Mouse (Mus musculus): ENCODE measurements around the gene Zfp827. TPM values are rescaled to one million over a fixed set of nuclear protein-coding genes. Genes with fewer than 3 reads are reported as not detected.

The Zfp827 gene
- total and polyA plus RNA-seq, 2 experiments from 2014 or later: 6.1 to 23.3 TPM

DNA sequence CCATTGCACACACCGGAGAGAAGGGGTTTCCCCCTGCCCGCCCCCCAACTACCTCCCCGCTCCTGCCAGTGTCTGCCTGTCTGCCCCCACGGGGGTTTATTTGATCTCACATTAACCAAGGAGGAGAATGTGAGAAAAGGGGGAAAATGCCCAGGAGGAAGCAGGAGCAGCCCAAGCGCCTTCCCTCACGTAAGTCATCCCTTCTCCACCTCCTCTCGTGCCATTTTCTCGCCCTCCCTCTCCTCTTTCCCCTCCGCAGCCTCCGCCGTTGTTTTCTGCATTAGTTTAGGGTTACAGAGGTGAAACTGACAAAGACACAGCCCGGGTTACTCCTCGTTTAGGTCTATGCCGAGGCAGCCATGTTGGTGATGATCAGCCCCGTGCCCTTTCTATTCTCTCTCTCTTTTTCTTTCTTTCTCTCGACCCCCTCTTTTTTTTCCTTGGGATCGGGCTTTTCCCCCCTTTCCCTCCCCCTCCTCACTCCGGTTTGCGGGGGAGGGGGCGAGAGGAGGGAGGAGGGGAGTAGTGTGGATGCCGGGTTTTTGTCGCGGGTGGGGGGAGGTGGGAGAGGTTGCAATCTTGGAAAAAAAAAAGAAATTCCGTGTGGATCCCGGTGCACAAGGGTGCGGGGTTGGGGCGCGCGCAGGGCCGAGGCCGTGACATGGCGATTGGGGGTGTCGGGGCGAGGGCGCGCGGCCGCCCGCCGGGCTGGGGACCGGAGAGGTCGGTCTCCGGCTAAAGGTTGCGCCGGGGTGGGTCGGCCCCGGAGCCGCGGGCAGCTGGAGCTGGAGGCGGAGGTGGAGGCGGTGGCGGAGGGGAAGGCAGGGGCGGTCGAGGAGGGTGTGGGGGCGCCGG, 531 bp downstream of the Zfp827 start:
- DNase-seq (peak; percentile 70), ATAC-seq (peak; percentile 10; the same call in 1 of the 2 replicates)
- Histone ChIP-seq H3K4me3 (ENCODE audit: low read depth, low read length) (peak overlapping the region; percentile 64), H3K9me3 (ENCODE audit: low read length) (no peaks in the 10 kb centered on the region), H3K9ac (peak overlapping the region; percentile 88), H3K27ac (ENCODE audit: low read depth, low read length) (peak overlapping the region; percentile 93), H3K27me3 (ENCODE audit: insufficient read depth, low read length) (no peaks in the 10 kb centered on the region), H3K4me1 (ENCODE audit: insufficient read depth) (no peaks in the 10 kb centered on the region), H3K36me3 (ENCODE audit: insufficient read depth) (no peaks in the 10 kb centered on the region), H3K4me2 (ENCODE audit: low read depth) (peak overlapping the region; percentile 76)
- 0 out of 2 replicates have a peak, but pooled peaks have one; percentile 1 for TF ChIP-seq CTCF (IDR thresholded peaks at IDR 0.05; ENCODE audit: low read depth)
- WGBS: 4% methylated on average over 45 of the region's 56 CpGs

GRCm38 (mm10) chr8:79029396-79030325, 1.4 kb downstream of the Zfp827 start:
- WGBS: 2% methylated on average over 80 of the region's 99 CpGs
- Histone ChIP-seq H3K4me3 (ENCODE audit: low read depth, low read length) (peak overlapping the region; percentile 64), H3K36me3 (ENCODE audit: insufficient read depth) (no peaks in the 10 kb centered on the region), H3K27me3 (ENCODE audit: insufficient read depth, low read length) (no peaks in the 10 kb centered on the region), H3K9ac (peak overlapping the region; percentile 88), H3K4me1 (ENCODE audit: insufficient read depth) (no peaks in the 10 kb centered on the region), H3K27ac (ENCODE audit: low read depth, low read length) (peak overlapping the region; percentile 93), H3K4me2 (ENCODE audit: low read depth) (peak overlapping the region; percentile 76), H3K9me3 (ENCODE audit: low read length) (no peaks in the 10 kb centered on the region)
- peak; percentile 76 for DNase-seq
- no peak for TF ChIP-seq CTCF (IDR thresholded peaks at IDR 0.05; ENCODE audit: low read depth)
- ATAC-seq: peak; percentile 74

DNA sequence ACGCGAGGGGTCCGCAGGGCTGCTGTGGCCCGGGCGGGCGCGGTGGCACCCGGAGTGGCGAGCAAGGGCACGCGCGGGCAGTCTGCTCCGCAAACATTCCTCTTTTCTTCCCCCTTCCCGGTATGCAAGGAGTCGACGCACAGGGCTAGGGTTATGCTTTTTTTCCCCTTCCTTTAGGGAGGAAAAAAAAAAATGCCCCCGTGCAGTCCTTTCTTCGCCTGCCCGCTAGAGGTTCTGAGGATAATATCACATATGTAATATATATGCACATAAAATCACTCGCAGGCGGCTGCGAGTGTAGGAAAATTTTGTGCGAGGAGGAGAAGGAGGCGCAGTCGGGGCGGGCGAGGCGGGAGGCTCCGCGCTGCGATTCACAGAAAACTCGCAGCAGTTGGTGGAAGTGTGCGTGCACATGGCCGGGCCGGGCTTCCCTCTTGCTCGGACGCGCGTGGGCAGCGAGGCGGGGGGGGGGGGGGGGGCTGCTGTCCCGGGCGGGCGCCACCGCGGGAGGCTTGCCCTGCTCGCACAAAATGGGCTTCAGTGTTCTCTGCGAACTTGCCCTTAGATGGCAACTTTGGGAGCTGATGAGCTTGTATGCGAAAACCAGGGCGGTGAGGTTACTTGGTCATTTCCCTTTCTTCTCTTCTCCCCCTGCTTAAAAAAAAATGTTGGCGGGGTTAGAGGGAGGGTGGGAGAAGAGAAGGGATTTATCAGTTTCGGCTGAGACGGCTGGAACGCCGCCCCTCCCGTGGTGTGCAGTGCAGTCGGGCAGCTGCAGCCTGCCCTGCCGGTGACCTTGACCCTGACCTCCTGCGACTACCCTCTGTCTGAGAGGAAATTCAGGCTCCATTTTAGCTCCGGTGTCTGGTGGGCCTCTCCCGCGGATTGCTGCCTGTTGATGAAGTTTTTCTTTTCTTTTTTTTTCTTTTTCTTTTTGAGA, 2.4 kb downstream of the Zfp827 start:
- peak overlapping the region; percentile 93 for H3K27ac ChIP-seq (ENCODE audit: low read depth, low read length)
- no peaks in the 10 kb centered on the region for H3K36me3 ChIP-seq (ENCODE audit: insufficient read depth)
- under 1% methylated on average over 55 of the region's 62 CpGs for WGBS
- H3K4me3 ChIP-seq (ENCODE audit: low read depth, low read length): peak overlapping the region; percentile 64
- peak; percentile 11 for ATAC-seq
- peak overlapping the region; percentile 76 for H3K4me2 ChIP-seq (ENCODE audit: low read depth)
- peak overlapping the region; percentile 88 for H3K9ac ChIP-seq
- DNase-seq: peak; percentile 69
- H3K27me3 ChIP-seq (ENCODE audit: insufficient read depth, low read length): no peaks in the 10 kb centered on the region
- TF ChIP-seq CTCF (IDR thresholded peaks at IDR 0.05; ENCODE audit: low read depth): peak; percentile 3; the same call in 1 of the 2 replicates
- no peaks in the 10 kb centered on the region for H3K4me1 ChIP-seq (ENCODE audit: insufficient read depth)
- no peaks in the 10 kb centered on the region for H3K9me3 ChIP-seq (ENCODE audit: low read length)

GRCm38 (mm10) chr8:79037532-79037931, 9.3 kb downstream of the Zfp827 start:
- no peaks in the 10 kb centered on the region for H3K9me3 ChIP-seq (ENCODE audit: low read length)
- 90% methylated on average over 7 of the region's 7 CpGs for WGBS
- ATAC-seq: no peak

DNA sequence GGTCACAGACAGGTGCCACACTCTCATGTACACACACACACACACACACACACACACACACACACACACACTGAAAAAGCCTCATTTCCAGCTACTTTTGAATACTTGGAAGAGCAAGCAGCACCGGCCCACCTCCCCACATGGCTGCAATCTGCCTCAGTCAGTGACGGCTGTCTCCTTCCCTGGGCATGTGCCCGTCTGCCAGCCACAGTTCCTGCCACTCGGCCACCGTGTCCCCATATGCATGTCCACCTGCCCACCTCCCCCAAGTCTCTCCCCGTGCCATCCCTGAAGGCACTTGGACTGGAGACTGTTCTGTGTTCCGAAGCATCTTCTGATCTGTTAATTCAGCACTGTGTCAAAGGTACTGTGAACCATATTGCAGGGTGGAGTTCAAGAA, 9.8 kb downstream of the Zfp827 start:
- no peaks in the 10 kb centered on the region for H3K9me3 ChIP-seq (ENCODE audit: low read length)
- 65% methylated on average over 7 of the region's 7 CpGs for WGBS
- no peak overlapping the region for H3K27ac ChIP-seq (ENCODE audit: low read depth, low read length)
- no peaks in the 10 kb centered on the region for H3K27me3 ChIP-seq (ENCODE audit: insufficient read depth, low read length)
- H3K4me1 ChIP-seq (ENCODE audit: insufficient read depth): no peaks in the 10 kb centered on the region
- no peak for TF ChIP-seq CTCF (IDR thresholded peaks at IDR 0.05; ENCODE audit: low read depth)
- ATAC-seq (peak; percentile 68), DNase-seq (peak; percentile 14)
- no peak overlapping the region for H3K4me2 ChIP-seq (ENCODE audit: low read depth)
- H3K4me3 ChIP-seq (ENCODE audit: low read depth, low read length): no peak overlapping the region
- H3K9ac ChIP-seq: no peak overlapping the region
- peaks cover 3% of the 10 kb centered on the region; the same call in 1 of the 2 replicates for H3K36me3 ChIP-seq (ENCODE audit: insufficient read depth)

More at GRCm38 (mm10) chr8:79037532-79037931, 9.3 kb downstream of the Zfp827 start:
- Histone ChIP-seq H3K9ac (no peak overlapping the region), H3K4me2 (ENCODE audit: low read depth) (no peak overlapping the region), H3K4me1 (ENCODE audit: insufficient read depth) (no peaks in the 10 kb centered on the region), H3K27ac (ENCODE audit: low read depth, low read length) (no peak overlapping the region), H3K27me3 (ENCODE audit: insufficient read depth, low read length) (no peaks in the 10 kb centered on the region), H3K4me3 (ENCODE audit: low read depth, low read length) (no peak overlapping the region), H3K36me3 (ENCODE audit: insufficient read depth) (peaks cover 3% of the 10 kb centered on the region; the same call in 1 of the 2 replicates)
- no peak for DNase-seq
- TF ChIP-seq CTCF (IDR thresholded peaks at IDR 0.05; ENCODE audit: low read depth): no peak

GRCm38 (mm10) chr8:79041429-79041828, 13.2 kb downstream of the Zfp827 start:
- Histone ChIP-seq H3K4me2 (ENCODE audit: low read depth) (no peak overlapping the region), H3K9ac (no peak overlapping the region), H3K27me3 (ENCODE audit: insufficient read depth, low read length) (no peaks in the 10 kb centered on the region), H3K4me1 (ENCODE audit: insufficient read depth) (no peaks in the 10 kb centered on the region), H3K27ac (ENCODE audit: low read depth, low read length) (no peak overlapping the region), H3K36me3 (ENCODE audit: insufficient read depth) (peaks cover 3% of the 10 kb centered on the region; the same call in 1 of the 2 replicates), H3K4me3 (ENCODE audit: low read depth, low read length) (no peak overlapping the region), H3K9me3 (ENCODE audit: low read length) (no peaks in the 10 kb centered on the region)
- 86% methylated on average over 3 of the region's 3 CpGs for WGBS
- ATAC-seq (no peak), DNase-seq (no peak)
- TF ChIP-seq CTCF (IDR thresholded peaks at IDR 0.05; ENCODE audit: low read depth): no peak

Measured in forebrain, postnatal 0 days (tissue).